8 mouse cellular contexts compared by ENCODE assay signal in the genomic region with DNA sequence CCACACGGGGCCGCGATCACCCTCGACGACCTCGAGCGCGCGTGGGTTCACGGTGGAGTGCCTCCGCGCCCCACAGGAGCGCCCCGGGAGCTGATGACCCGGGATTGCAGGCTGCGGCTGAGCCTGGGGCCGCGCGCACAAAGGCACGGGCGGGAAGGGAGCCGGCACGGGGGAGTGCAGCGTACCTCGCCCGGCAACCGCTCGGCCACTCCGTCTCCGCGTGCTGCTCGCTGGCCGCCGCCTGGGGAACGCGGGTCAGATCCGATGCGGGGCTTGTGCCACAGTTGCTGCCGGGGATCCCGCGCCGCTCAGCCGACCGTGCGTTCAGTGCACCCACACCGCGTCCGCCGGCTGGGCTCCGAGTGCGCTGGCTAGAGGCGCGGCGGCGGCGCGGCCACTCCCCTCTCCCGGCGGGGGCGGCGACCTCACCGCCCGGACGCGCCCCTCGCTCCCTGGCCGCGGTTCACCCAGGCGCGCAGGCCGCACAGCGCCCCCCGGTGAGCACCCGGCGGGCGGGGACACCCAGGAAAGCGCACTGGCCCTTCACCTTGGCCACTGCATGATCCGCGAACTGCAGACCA. TPM values are rescaled to one million over a fixed set of nuclear protein-coding genes. Genes with fewer than 3 reads are reported as not detected.
DNase-seq lines count a peak whose midpoint lies in the region; ATAC-seq and TF ChIP-seq lines count a peak whose summit lies in the region.

Myo1b (minus strand) TSS at position 496 of the 581 bp plus-strand sequence.

- H3K9me3 ChIP-seq in forebrain, embryonic 10.5 days: no peaks in the 10 kb centered on the region
- H3K9me3 ChIP-seq in heart, postnatal 0 days (replicated peaks; ENCODE audit: control insufficient read depth, low read length): no peaks in the 10 kb centered on the region
- no peaks in the 10 kb centered on the region for H3K9me3 ChIP-seq in lung, embryonic 15.5 days

- peak; percentile 84 for ATAC-seq in heart, postnatal 0 days (ENCODE audit: insufficient read depth, low read depth)
- ATAC-seq in lung, embryonic 15.5 days (ENCODE audit: borderline replicate concordance, extremely low read depth, low FRiP score, low TSS enrichment): peak; percentile 81

- peaks cover 17% of the 10 kb centered on the region for H3K27me3 ChIP-seq in forebrain, embryonic 10.5 days (ENCODE audit: poor library complexity, severe bottlenecking)
- H3K27me3 ChIP-seq in heart, postnatal 0 days (ENCODE audit: control insufficient read depth, insufficient read depth, low read length): no peaks in the 10 kb centered on the region
- no peaks in the 10 kb centered on the region for H3K27me3 ChIP-seq in lung, embryonic 15.5 days

- H3K9ac ChIP-seq in heart, postnatal 0 days (replicated peaks; ENCODE audit: low read depth, low read length): peak within 1 kb of the TSS; percentile 78
- H3K9ac ChIP-seq in lung, embryonic 15.5 days: peak within 1 kb of the TSS; percentile 86

- peaks cover 41% of the 10 kb centered on the region for H3K4me1 ChIP-seq in forebrain, embryonic 10.5 days
- H3K4me1 ChIP-seq in heart, postnatal 0 days (ENCODE audit: control insufficient read depth, insufficient read depth): peaks cover 11% of the 10 kb centered on the region; the same call in 1 of the 2 replicates
- H3K4me1 ChIP-seq in lung, embryonic 15.5 days: peaks cover 30% of the 10 kb centered on the region

- DNase-seq in CD4-positive helper T cell, adult 2 months (ENCODE audit: low read depth, low spot score): peak; percentile 9
- DNase-seq in adrenal gland, adult 18-20 months (ENCODE audit: low spot score in 2 of 2): peak; percentile 79 to 84
- DNase-seq in forebrain, embryonic 10.5 days (ENCODE audit: extremely low spot score, low spot score): peak; percentile 66
- peak; percentile 55 for DNase-seq in heart, postnatal 0 days (ENCODE audit: low spot score)
- DNase-seq in kidney, postnatal 25 days: peak; percentile 62 to 83
- peak; percentile 53 for DNase-seq in ovary, postnatal 10 days (ENCODE audit: low spot score)
- peak; percentile 51 to 75 for DNase-seq in urinary bladder, adult 18-20 months (ENCODE audit: low spot score in 2 of 2)

- peak within 1 kb of the TSS; percentile 89 for H3K4me3 ChIP-seq in forebrain, embryonic 10.5 days
- H3K4me3 ChIP-seq in heart, postnatal 0 days (ENCODE audit: low read depth, low read length): peak within 1 kb of the TSS; percentile 73
- H3K4me3 ChIP-seq in lung, embryonic 15.5 days: peak within 1 kb of the TSS; percentile 88

- no peak for TF ChIP-seq EP300 in heart, postnatal 0 days (IDR thresholded peaks at IDR 0.05; ENCODE audit: low read depth)

- H3K27ac ChIP-seq in forebrain, embryonic 10.5 days: peak within 1 kb of the TSS; percentile 99
- peak within 1 kb of the TSS; percentile 88 for H3K27ac ChIP-seq in heart, postnatal 0 days (ENCODE audit: low read depth)
- peak within 1 kb of the TSS; percentile 94 for H3K27ac ChIP-seq in lung, embryonic 15.5 days

- H3K4me2 ChIP-seq in heart, postnatal 0 days (ENCODE audit: low read depth, low read length): peak within 1 kb of the TSS; percentile 93
- H3K4me2 ChIP-seq in lung, embryonic 15.5 days: peak within 1 kb of the TSS; percentile 63

- peaks cover 8% of the 10 kb centered on the region for H3K36me3 ChIP-seq in forebrain, embryonic 10.5 days (replicated peaks)
- H3K36me3 ChIP-seq in heart, postnatal 0 days (replicated peaks; ENCODE audit: control insufficient read depth, insufficient read depth, low read length): no peaks in the 10 kb centered on the region
- no peaks in the 10 kb centered on the region for H3K36me3 ChIP-seq in lung, embryonic 15.5 days

- under 1% methylated on average over 67 of the region's 79 CpGs for WGBS in forebrain, embryonic 10.5 days
- WGBS in heart, postnatal 0 days: under 1% methylated on average over 70 of the region's 79 CpGs
- WGBS in lung, embryonic 15.5 days: 0% methylated on average over 62 of the region's 79 CpGs

- peak; percentile 51 for TF ChIP-seq CTCF in heart, postnatal 0 days (IDR thresholded peaks at IDR 0.05; ENCODE audit: low read depth)

RNA-seq across cellular contexts. Expression of gene Myo1b, which starts in this region (rescaled TPM):
- 10 to 100 TPM; 44.2 to 44.5 TPM for total RNA-seq in adrenal gland, adult 18-20 months (2021)
- polyA plus RNA-seq in forebrain, embryonic 10.5 days (2016; fragmentation: Nextera tagmentation; extraction: Ambion mirVana): 77.5 and 82.0 TPM in 2 replicates
- 12.6 and 14.0 TPM in 2 replicates for total RNA-seq in heart, postnatal 0 days (2014; rRNA removed; ENCODE audit: low replicate concordance)
- 22.8 and 24.3 TPM in 2 replicates for polyA plus RNA-seq in heart, postnatal 0 days (2015; fragmentation: Nextera tagmentation; extraction: Ambion mirVana)
- polyA plus RNA-seq in lung, embryonic 15.5 days (2015; fragmentation: Nextera tagmentation; extraction: Ambion mirVana): 87.0 and 89.4 TPM in 2 replicates

Comparison
In these comparisons a context has a peak if more than half of its experiments do, and no peak if none do; other contexts are left out.
1. Peak in every context shown above with its lines: DNase-seq, ATAC-seq, H3K4me3 ChIP-seq and H3K27ac ChIP-seq.
2. DNase-seq: peak in every context shown above with its lines; median percentile 82 in adrenal gland, adult 18-20 months; 72 in kidney, postnatal 25 days; 66 in forebrain, embryonic 10.5 days; 63 in urinary bladder, adult 18-20 months; 55 in heart, postnatal 0 days; 53 in ovary, postnatal 10 days; 9 in CD4-positive helper T cell, adult 2 months.